Mouse (Mus musculus): ENCODE measurements around the gene Neurl1b. TPM values are rescaled to one million over a fixed set of nuclear protein-coding genes. Genes with fewer than 3 reads are reported as not detected.

Neurl1b gene
- polyA plus RNA-seq, 1 experiment from 2014 or later, result 1.5 TPM

- no peak overlapping the region for H3K4me2 ChIP-seq (replicated peaks; ENCODE audit: low read depth)
- H3K27me3 ChIP-seq (replicated peaks; ENCODE audit: control insufficient read depth, insufficient read depth, low read length), result no peaks in the 10 kb centered on the region
- no peak for ATAC-seq
- H3K4me3 ChIP-seq (ENCODE audit: low read depth, low read length), result no peak overlapping the region
- H3K9me3 ChIP-seq (ENCODE audit: control insufficient read depth), result no peaks in the 10 kb centered on the region
- H3K36me3 ChIP-seq (ENCODE audit: control insufficient read depth, insufficient read depth), result no peaks in the 10 kb centered on the region
- TF ChIP-seq CTCF (IDR thresholded peaks at IDR 0.05; ENCODE audit: low read depth), result no peak
- no peaks in the 10 kb centered on the region for H3K4me1 ChIP-seq (replicated peaks; ENCODE audit: control insufficient read depth, insufficient read depth, low read length)
- 57% methylated on average over 4 of the region's 4 CpGs for WGBS
- no peak overlapping the region for H3K9ac ChIP-seq (ENCODE audit: low read depth, low read length)
- no peak overlapping the region for H3K27ac ChIP-seq (ENCODE audit: low read depth, low read length)
Measured at GRCm38 (mm10) chr17:26478672-26479071, 64.0 kb downstream of the Neurl1b start.

- H3K27ac ChIP-seq (ENCODE audit: low read depth, low read length), result no peak overlapping the region
- no peak overlapping the region for H3K9ac ChIP-seq (ENCODE audit: low read depth, low read length)
- no peaks in the 10 kb centered on the region for H3K9me3 ChIP-seq (ENCODE audit: control insufficient read depth)
- no peak for ATAC-seq
- no peak overlapping the region for H3K4me2 ChIP-seq (replicated peaks; ENCODE audit: low read depth)
- no peaks in the 10 kb centered on the region for H3K27me3 ChIP-seq (replicated peaks; ENCODE audit: control insufficient read depth, insufficient read depth, low read length)
- H3K4me1 ChIP-seq (replicated peaks; ENCODE audit: control insufficient read depth, insufficient read depth, low read length), result no peaks in the 10 kb centered on the region
- H3K36me3 ChIP-seq (ENCODE audit: control insufficient read depth, insufficient read depth), result no peaks in the 10 kb centered on the region
- WGBS, result 78% methylated on average over 6 of the region's 6 CpGs
- no peak for TF ChIP-seq CTCF (IDR thresholded peaks at IDR 0.05; ENCODE audit: low read depth)
- H3K4me3 ChIP-seq (ENCODE audit: low read depth, low read length), result no peak overlapping the region
Measured at GRCm38 (mm10) chr17:26479619-26480018, 65.0 kb downstream of the Neurl1b start.

GRCm38 (mm10) chr17:26480956-26481355, 66.3 kb downstream of the Neurl1b start:
- no peak overlapping the region for H3K27ac ChIP-seq (ENCODE audit: low read depth, low read length)
- no peaks in the 10 kb centered on the region for H3K27me3 ChIP-seq (replicated peaks; ENCODE audit: control insufficient read depth, insufficient read depth, low read length)
- H3K36me3 ChIP-seq (ENCODE audit: control insufficient read depth, insufficient read depth), result no peaks in the 10 kb centered on the region
- H3K4me1 ChIP-seq (replicated peaks; ENCODE audit: control insufficient read depth, insufficient read depth, low read length), result no peaks in the 10 kb centered on the region
- 79% methylated on average over 4 of the region's 4 CpGs for WGBS
- no peaks in the 10 kb centered on the region for H3K9me3 ChIP-seq (ENCODE audit: control insufficient read depth)
- H3K4me3 ChIP-seq (ENCODE audit: low read depth, low read length), result no peak overlapping the region
- no peak overlapping the region for H3K9ac ChIP-seq (ENCODE audit: low read depth, low read length)
- no peak overlapping the region for H3K4me2 ChIP-seq (replicated peaks; ENCODE audit: low read depth)
- TF ChIP-seq CTCF (IDR thresholded peaks at IDR 0.05; ENCODE audit: low read depth), result no peak
- ATAC-seq, result no peak

- H3K9me3 ChIP-seq (ENCODE audit: control insufficient read depth), result no peaks in the 10 kb centered on the region
- no peak overlapping the region for H3K4me2 ChIP-seq (replicated peaks; ENCODE audit: low read depth)
- H3K4me3 ChIP-seq (ENCODE audit: low read depth, low read length), result no peak overlapping the region
- H3K4me1 ChIP-seq (replicated peaks; ENCODE audit: control insufficient read depth, insufficient read depth, low read length), result no peaks in the 10 kb centered on the region
- no peaks in the 10 kb centered on the region for H3K36me3 ChIP-seq (ENCODE audit: control insufficient read depth, insufficient read depth)
- no peak for ATAC-seq
- no peak overlapping the region for H3K27ac ChIP-seq (ENCODE audit: low read depth, low read length)
- no peak for TF ChIP-seq CTCF (IDR thresholded peaks at IDR 0.05; ENCODE audit: low read depth)
- no peaks in the 10 kb centered on the region for H3K27me3 ChIP-seq (replicated peaks; ENCODE audit: control insufficient read depth, insufficient read depth, low read length)
- no peak overlapping the region for H3K9ac ChIP-seq (ENCODE audit: low read depth, low read length)
- WGBS, result 87% methylated on average over 14 of the region's 14 CpGs
Measured at GRCm38 (mm10) chr17:26484626-26485421, 70.2 kb downstream of the Neurl1b start.

GRCm38 (mm10) chr17:26487266-26487665, 72.6 kb downstream of the Neurl1b start:
- TF ChIP-seq CTCF (IDR thresholded peaks at IDR 0.05; ENCODE audit: low read depth), result no peak
- Histone ChIP-seq H3K36me3 (ENCODE audit: control insufficient read depth, insufficient read depth) (no peaks in the 10 kb centered on the region), H3K27ac (ENCODE audit: low read depth, low read length) (no peak overlapping the region), H3K9ac (ENCODE audit: low read depth, low read length) (no peak overlapping the region), H3K4me2 (replicated peaks; ENCODE audit: low read depth) (no peak overlapping the region), H3K4me3 (ENCODE audit: low read depth, low read length) (no peak overlapping the region), H3K9me3 (ENCODE audit: control insufficient read depth) (no peaks in the 10 kb centered on the region), H3K4me1 (replicated peaks; ENCODE audit: control insufficient read depth, insufficient read depth, low read length) (no peaks in the 10 kb centered on the region), H3K27me3 (replicated peaks; ENCODE audit: control insufficient read depth, insufficient read depth, low read length) (no peaks in the 10 kb centered on the region)
- ATAC-seq, result no peak
- WGBS, result 53% methylated on average over 5 of the region's 5 CpGs

GRCm38 (mm10) chr17:26487917-26488316, 73.3 kb downstream of the Neurl1b start:
- H3K36me3 ChIP-seq (ENCODE audit: control insufficient read depth, insufficient read depth), result no peaks in the 10 kb centered on the region
- WGBS, result 97% methylated on average over 4 of the region's 4 CpGs
- H3K9me3 ChIP-seq (ENCODE audit: control insufficient read depth), result no peaks in the 10 kb centered on the region
- H3K4me3 ChIP-seq (ENCODE audit: low read depth, low read length), result no peak overlapping the region
- no peak for TF ChIP-seq CTCF (IDR thresholded peaks at IDR 0.05; ENCODE audit: low read depth)
- no peak for ATAC-seq
- no peak overlapping the region for H3K9ac ChIP-seq (ENCODE audit: low read depth, low read length)
- no peak overlapping the region for H3K27ac ChIP-seq (ENCODE audit: low read depth, low read length)
- H3K4me1 ChIP-seq (replicated peaks; ENCODE audit: control insufficient read depth, insufficient read depth, low read length), result no peaks in the 10 kb centered on the region
- no peaks in the 10 kb centered on the region for H3K27me3 ChIP-seq (replicated peaks; ENCODE audit: control insufficient read depth, insufficient read depth, low read length)
- H3K4me2 ChIP-seq (replicated peaks; ENCODE audit: low read depth), result no peak overlapping the region

Measured in intestine, postnatal 0 days (tissue).